Mouse (Mus musculus) gastrocnemius, postnatal 10 days (tissue): ENCODE data around the gene Gak. TPM values are rescaled to one million over a fixed set of nuclear protein-coding genes. Genes with fewer than 3 reads are reported as not detected.

Experiments
- DNase-seq: peaks from one replicate; pipeline ENCODE4 v3.0.0; 2021; ENCODE audit warnings: mixed read lengths
- total RNA-seq, 2 experiments: library from RNA; stranded (reverse); gene quantifications; 2 replicates each; pipeline ENCODE4 v1.2.3; 2021

Gak gene
- total RNA-seq, 2 experiments from 2014 or later: 19.7 to 23.0 TPM

- DNase-seq: no peak
These were observed 29.6 kb downstream of the Gak start for GRCm38 (mm10) chr5:108599923-108600322.

- DNase-seq: no peak
These were observed 48.1 kb downstream of the Gak start for GRCm38 (mm10) chr5:108581361-108581891.

GRCm38 (mm10) chr5:108573054-108573453 lies 56.5 kb downstream of the Gak start:
- DNase-seq: no peak

GRCm38 (mm10) chr5:108570991-108571390 lies 58.6 kb downstream of the Gak start:
- no peak for DNase-seq

- DNase-seq: no peak
These were observed 62.5 kb downstream of the Gak start for GRCm38 (mm10) chr5:108567104-108567503.

GRCm38 (mm10) chr5:108566523-108566922 lies 63.0 kb downstream of the Gak start:
- DNase-seq: no peak

GRCm38 (mm10) chr5:108565381-108565780 lies 64.2 kb downstream of the Gak start:
- DNase-seq: no peak

- DNase-seq: no peak
These were observed 65.2 kb downstream of the Gak start for GRCm38 (mm10) chr5:108564346-108564745.

- no peak for DNase-seq
These were observed 67.1 kb downstream of the Gak start for GRCm38 (mm10) chr5:108562483-108562882.

- DNase-seq: no peak
These were observed 72.6 kb downstream of the Gak start for GRCm38 (mm10) chr5:108556986-108557385.

GRCm38 (mm10) chr5:108554041-108554440 lies 75.5 kb downstream of the Gak start:
- no peak for DNase-seq

GRCm38 (mm10) chr5:108550207-108550594 lies 79.4 kb downstream of the Gak start:
- no peak for DNase-seq

- DNase-seq: peak; percentile 63
These were observed 79.9 kb downstream of the Gak start, which contains the start of gene Cplx1 for GRCm38 (mm10) chr5:108549489-108550206. TSS of gene Cplx1 (minus strand) at chr5:108550024.

- no peak for DNase-seq
These were observed 80.4 kb downstream of the Gak start for GRCm38 (mm10) chr5:108549137-108549488.

- no peak for DNase-seq
These were observed 81.9 kb downstream of the Gak start for GRCm38 (mm10) chr5:108547636-108548035.

GRCm38 (mm10) chr5:108543516-108544291 lies 85.9 kb downstream of the Gak start:
- no peak for DNase-seq

- DNase-seq: no peak
These were observed 95.4 kb downstream of the Gak start for GRCm38 (mm10) chr5:108534188-108534587.

GRCm38 (mm10) chr5:108522597-108522996 lies 107.0 kb downstream of the Gak start:
- no peak for DNase-seq

GRCm38 (mm10) chr5:108521896-108522295 lies 107.7 kb downstream of the Gak start:
- DNase-seq: no peak

- DNase-seq: no peak
These were observed 108.5 kb downstream of the Gak start for GRCm38 (mm10) chr5:108521016-108521415.

- DNase-seq: no peak
These were observed 109.4 kb downstream of the Gak start for GRCm38 (mm10) chr5:108520153-108520552.
